Mouse (Mus musculus) megakaryocyte, embryonic 14.5 days (primary cell): ENCODE measurements around the gene Hist1h4h.

Experiments used
- FLI1 ChIP-seq: IDR thresholded peaks from 2 replicates; pipeline ENCODE4 v1.6.1; 2012; ENCODE audit warnings: low read length, inconsistent platforms, mixed read lengths
- GATA1 ChIP-seq: IDR thresholded peaks from 3 replicates; pipeline ENCODE4 v1.6.1; 2012; ENCODE audit warnings: mixed read lengths, low read length, inconsistent platforms, borderline replicate concordance

DNA sequence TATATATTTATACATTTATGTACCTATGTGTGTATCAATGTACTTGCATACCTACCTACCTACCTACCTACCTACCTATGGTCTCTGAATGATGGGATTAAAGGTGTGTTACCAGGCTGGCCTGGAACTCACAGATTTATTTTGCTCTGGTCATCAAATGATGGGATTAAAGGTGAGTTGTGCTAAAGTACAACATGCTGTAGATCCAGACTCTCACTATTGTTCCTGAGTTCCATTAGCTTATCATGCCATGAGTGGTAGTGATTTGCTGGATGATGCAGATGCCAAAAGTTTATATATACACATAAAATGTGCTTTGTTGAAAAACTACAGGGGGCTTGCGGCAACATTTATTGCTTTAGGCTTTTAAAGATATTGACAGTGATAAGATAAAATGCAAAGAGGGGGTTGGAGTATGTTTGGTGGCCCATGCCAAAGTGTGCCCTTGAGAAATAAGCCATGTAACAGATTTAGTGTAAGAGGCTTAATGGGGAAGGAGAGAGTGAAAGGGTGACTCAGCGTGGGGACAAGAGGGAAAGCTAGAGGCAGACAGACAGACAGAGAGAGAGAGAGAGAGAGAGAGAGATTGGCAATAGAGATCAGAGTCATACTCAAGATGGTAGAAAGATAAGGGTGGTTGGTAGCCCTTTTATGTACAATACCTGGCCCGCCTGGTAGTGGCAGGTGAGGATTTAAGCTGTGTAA is 6.3 kb downstream of the Hist1h4h start:
- TF ChIP-seq FLI1 (no peak), GATA1 (no peak)
